Mouse (Mus musculus) macrophage (primary cell): ENCODE measurements around the gene Mettl7a3. TPM values are rescaled to one million over a fixed set of nuclear protein-coding genes. Genes with fewer than 3 reads are reported as not detected.
A peak's percentile ranks its signal among the peaks of the same experiment; 100 is the strongest.
"Not testable (repeated sequence)": the region's sequence is repeated elsewhere in the genome, so short reads cannot be mapped to it uniquely, and the experiment has no call there.

Experiments
- H3K27ac ChIP-seq: fragments of 350-480 bp; formaldehyde crosslinking; 2 replicates; pipeline ENCODE4 v1.9.0; 2021
- H3K36me3 ChIP-seq: fragments of 350-480 bp; formaldehyde crosslinking; 2 replicates; pipeline ENCODE4 v1.9.0; 2021; ENCODE audit errors: inconsistent target
- H3K4me3 ChIP-seq: fragments of 350-480 bp; formaldehyde crosslinking; 2 replicates; pipeline ENCODE4 v1.9.0; 2021; ENCODE audit errors: inconsistent target
- H3K79me2 ChIP-seq: fragments of 350-480 bp; formaldehyde crosslinking; 2 replicates; pipeline ENCODE4 v1.9.0; 2021; ENCODE audit errors: inconsistent target
- WGBS: methylation state at CpG from one replicate; pipeline ENCODE4 v1.1.7; 2026; ENCODE audit warnings: inconsistent platforms; ENCODE audit not compliant: missing documents; 5-methylcytosine and 5-hydroxymethylcytosine counted together
- polyA plus RNA-seq: library from polyadenylated mRNA; stranded (reverse); fragments of 250-400 nt; gene quantifications from 3 replicates; pipeline ENCODE4 v1.2.4, GENCODE M21; 2018; ENCODE audit warnings: inconsistent platforms

Gene Mettl7a3
- polyA plus RNA-seq, 1 experiment from 2014 or later, result not detected

GRCm38 (mm10) chr15:100318014-100318671 lies 16.6 kb upstream of the Mettl7a3 start:
- H3K79me2 ChIP-seq, H3K36me3 ChIP-seq, H3K4me3 ChIP-seq, H3K27ac ChIP-seq: not testable (repeated sequence)
- WGBS, result 13% methylated on average over 4 of the region's 4 CpGs

- Histone ChIP-seq H3K27ac (0 out of 2 replicates have a peak overlapping the region, but pooled peaks have one; percentile 7), H3K36me3 (no peaks in the 10 kb centered on the region), H3K4me3 (no peak overlapping the region), H3K79me2 (no peaks in the 10 kb centered on the region)
- 100% methylated on average over 1 of the region's 1 CpGs for WGBS
Measured at GRCm38 (mm10) chr15:100319884-100320283, 14.8 kb upstream of the Mettl7a3 start.

- 0 out of 2 replicates have a peak overlapping the region, but pooled peaks have one; percentile 7 for H3K27ac ChIP-seq
- no peaks in the 10 kb centered on the region for H3K36me3 ChIP-seq
- 61% methylated on average over 9 of the region's 9 CpGs for WGBS
- no peaks in the 10 kb centered on the region for H3K79me2 ChIP-seq
- no peak overlapping the region for H3K4me3 ChIP-seq
Measured at GRCm38 (mm10) chr15:100320295-100320905, 14.3 kb upstream of the Mettl7a3 start.

- Histone ChIP-seq H3K36me3 (no peaks in the 10 kb centered on the region), H3K79me2 (no peaks in the 10 kb centered on the region), H3K27ac (no peak overlapping the region), H3K4me3 (no peak overlapping the region)
- 61% methylated on average over 5 of the region's 5 CpGs for WGBS
Measured at GRCm38 (mm10) chr15:100321134-100321533, 13.6 kb upstream of the Mettl7a3 start.

- H3K4me3 ChIP-seq, result no peak overlapping the region
- 89% methylated on average over 11 of the region's 12 CpGs for WGBS
- no peaks in the 10 kb centered on the region for H3K36me3 ChIP-seq
- H3K27ac ChIP-seq, result no peak overlapping the region
- H3K79me2 ChIP-seq, result no peaks in the 10 kb centered on the region
Measured at GRCm38 (mm10) chr15:100324021-100324591, 10.6 kb upstream of the Mettl7a3 start.

GRCm38 (mm10) chr15:100325235-100325634 lies 9.5 kb upstream of the Mettl7a3 start:
- Histone ChIP-seq H3K79me2 (no peaks in the 10 kb centered on the region), H3K27ac (no peak overlapping the region), H3K36me3 (no peaks in the 10 kb centered on the region), H3K4me3 (no peak overlapping the region)
- 100% methylated on average over 3 of the region's 3 CpGs for WGBS

- not testable (repeated sequence) for H3K4me3 ChIP-seq, H3K79me2 ChIP-seq, H3K27ac ChIP-seq, H3K36me3 ChIP-seq
- WGBS, result no CpG with 5 or more reads among the region's 4 CpGs
Measured at GRCm38 (mm10) chr15:100328089-100328488, 6.6 kb upstream of the Mettl7a3 start.

GRCm38 (mm10) chr15:100329336-100329735 lies 5.4 kb upstream of the Mettl7a3 start:
- 94% methylated on average over 4 of the region's 10 CpGs for WGBS
- H3K27ac ChIP-seq, H3K36me3 ChIP-seq, H3K4me3 ChIP-seq, H3K79me2 ChIP-seq: not testable (repeated sequence)

GRCm38 (mm10) chr15:100330739-100331138 lies 4.0 kb upstream of the Mettl7a3 start:
- Histone ChIP-seq H3K27ac (no peak overlapping the region), H3K79me2 (no peaks in the 10 kb centered on the region), H3K4me3 (no peak overlapping the region), H3K36me3 (no peaks in the 10 kb centered on the region)
- WGBS, result 94% methylated on average over 7 of the region's 7 CpGs

- not testable (repeated sequence) for H3K27ac ChIP-seq, H3K4me3 ChIP-seq, H3K79me2 ChIP-seq, H3K36me3 ChIP-seq
- no CpG with 5 or more reads among the region's 10 CpGs for whole genome bisulfite sequencing
Measured at GRCm38 (mm10) chr15:100332077-100332961, 2.4 kb upstream of the Mettl7a3 start.

- H3K36me3 ChIP-seq, result not testable (repeated sequence)
Measured at GRCm38 (mm10) chr15:100337328-100337727, 2.6 kb downstream of the Mettl7a3 start.

GRCm38 (mm10) chr15:100337847-100338246 lies 3.1 kb downstream of the Mettl7a3 start:
- H3K4me3 ChIP-seq, H3K27ac ChIP-seq, H3K36me3 ChIP-seq, H3K79me2 ChIP-seq: not testable (repeated sequence)
- WGBS, result 47% methylated on average over 1 of the region's 10 CpGs

More at GRCm38 (mm10) chr15:100337328-100337727, 2.6 kb downstream of the Mettl7a3 start:
- not testable (repeated sequence) for H3K4me3 ChIP-seq, H3K27ac ChIP-seq, H3K79me2 ChIP-seq

- not testable (repeated sequence) for H3K27ac ChIP-seq, H3K36me3 ChIP-seq, H3K79me2 ChIP-seq, H3K4me3 ChIP-seq
- 74% methylated on average over 3 of the region's 5 CpGs for WGBS
Measured at GRCm38 (mm10) chr15:100341314-100341980, 6.7 kb downstream of the Mettl7a3 start.

- H3K79me2 ChIP-seq, result no peaks in the 10 kb centered on the region
- no peak overlapping the region for H3K4me3 ChIP-seq
- no peak overlapping the region for H3K27ac ChIP-seq
- no peaks in the 10 kb centered on the region for H3K36me3 ChIP-seq
Measured at GRCm38 (mm10) chr15:100345484-100345883, 10.8 kb downstream of the Mettl7a3 start.
